Mouse (Mus musculus): ENCODE measurements at regions not wholly inside any gene's neighbourhood (a gene's known extent, or its start where the extent isn't known, plus 50 kb on each side); places are given as distances from the start of the nearest gene placed in this dataset.

DNA sequence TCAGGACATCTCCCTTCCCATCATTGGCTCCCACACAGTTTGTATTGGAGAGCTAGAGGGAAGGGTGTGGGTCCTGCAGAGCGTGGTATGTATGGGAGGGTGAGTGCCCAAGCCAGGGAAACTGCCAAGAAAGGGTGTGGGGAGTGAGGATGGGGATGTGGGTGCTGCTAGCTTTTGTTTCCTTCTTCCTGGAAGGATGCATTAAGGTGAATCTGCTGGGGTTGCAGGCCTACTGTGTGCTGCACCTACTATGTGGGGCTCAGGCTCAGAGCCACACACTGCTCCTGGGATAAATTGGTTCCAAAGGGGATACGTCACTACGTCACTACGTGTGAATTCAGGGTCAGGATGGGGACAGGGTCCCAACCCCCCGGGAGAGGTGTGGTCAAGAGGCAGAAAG is 79.7 kb upstream of the Lhx5 start:
- TF ChIP-seq CTCF (conservative IDR thresholded peaks at IDR 0.05; ENCODE audit: low read length) (no peak), NANOG (IDR thresholded peaks at IDR 0.05; ENCODE audit: borderline replicate concordance, low read length) (no peak)

Measured in E14TG2a.4 (cell line).